Mouse (Mus musculus) T-helper 17 cell (primary cell): ENCODE measurements around the gene Atp1a3.

ENCODE experiments used
- in situ Hi-C, 2 experiments: fragments of 300-600 bp; cut with MboI, MseI; formaldehyde crosslinking; loops; 1 replicate in 1 of 2; 2 replicates in 1 of 2; pipeline ENCODE4 v1.15.1; 2025; ENCODE audit warnings: high pct_unique_total_duplicates in 2 of 2

Atp1a3 gene

GRCm38 (mm10) chr7:25004806-25005205 is 952 bp downstream of the Atp1a3 start:
- in situ Hi-C loops: no loop called here

GRCm38 (mm10) chr7:25003820-25004388 is 1.9 kb downstream of the Atp1a3 start:
- in situ Hi-C loops: no loop called here

- in situ Hi-C loops: no loop called here
Observed at GRCm38 (mm10) chr7:25003291-25003690, 2.5 kb downstream of the Atp1a3 start.

GRCm38 (mm10) chr7:25000711-25001110 is 5.0 kb downstream of the Atp1a3 start:
- in situ Hi-C loops: no loop called here

- in situ Hi-C loops: no loop called here
Observed at GRCm38 (mm10) chr7:25000211-25000610, 5.5 kb downstream of the Atp1a3 start.

- in situ Hi-C loops: no loop called here
Observed at GRCm38 (mm10) chr7:24993081-24993480, 12.7 kb downstream of the Atp1a3 start.

- in situ Hi-C loops: no loop called here
Observed at GRCm38 (mm10) chr7:24990478-24990877, 15.3 kb downstream of the Atp1a3 start.

GRCm38 (mm10) chr7:24987941-24988340 is 17.8 kb downstream of the Atp1a3 start:
- in situ Hi-C loops: no loop called here

- in situ Hi-C loops: no loop called here
Observed at GRCm38 (mm10) chr7:24985799-24986198, 20.0 kb downstream of the Atp1a3 start.

GRCm38 (mm10) chr7:24984307-24984706 is 21.5 kb downstream of the Atp1a3 start:
- in situ Hi-C loops: no loop called here

GRCm38 (mm10) chr7:24983396-24983795 is 22.4 kb downstream of the Atp1a3 start:
- in situ Hi-C loops: no loop called here

GRCm38 (mm10) chr7:24980439-24980838 is 25.3 kb downstream of the Atp1a3 start:
- in situ Hi-C loops: no loop called here

- in situ Hi-C loops: no loop called here
Observed at GRCm38 (mm10) chr7:24978781-24979180, 27.0 kb downstream of the Atp1a3 start.

- in situ Hi-C loops: loop anchor here in 1 of 2 experiments (25.0 kb wide), 1 partner anchor 888 kb away; the partner anchor contains the start of gene Zfp180
Observed at GRCm38 (mm10) chr7:24974893-24975595, 30.7 kb downstream of the Atp1a3 start.

- in situ Hi-C loops: loop anchor here in 1 of 2 experiments (25.0 kb wide), 1 partner anchor 887 kb away; the partner anchor contains the start of gene Zfp180
Observed at GRCm38 (mm10) chr7:24973902-24974301, 31.9 kb downstream of the Atp1a3 start.

GRCm38 (mm10) chr7:24973208-24973607 is 32.5 kb downstream of the Atp1a3 start:
- in situ Hi-C loops: loop anchor here in 1 of 2 experiments (25.0 kb wide), 1 partner anchor 886 kb away; the partner anchor contains the start of gene Zfp180

- in situ Hi-C loops: loop anchor here in 1 of 2 experiments (25.0 kb wide), 1 partner anchor 885 kb away; the partner anchor contains the start of gene Zfp180
Observed at GRCm38 (mm10) chr7:24971972-24972893, 33.5 kb downstream of the Atp1a3 start, which contains the start of gene Rabac1. Gene Rabac1 (minus strand): TSS chr7:24972754.

- in situ Hi-C loops: loop anchor here in 1 of 2 experiments (25.0 kb wide), 1 partner anchor 884 kb away; the partner anchor contains the start of gene Zfp180
Observed at GRCm38 (mm10) chr7:24971261-24971971, 34.3 kb downstream of the Atp1a3 start.

- in situ Hi-C loops: loop anchor here in 1 of 2 experiments (25.0 kb wide), 1 partner anchor 883 kb away; the partner anchor contains the start of gene Zfp180
Observed at GRCm38 (mm10) chr7:24970341-24970740, 35.4 kb downstream of the Atp1a3 start.

GRCm38 (mm10) chr7:24969805-24970204 is 36.0 kb downstream of the Atp1a3 start:
- in situ Hi-C loops: loop anchor here (5.0 to 25.0 kb wide), 2 partner anchors 153 to 883 kb away; partner anchors contain the start of gene Zfp180 (in 1 of the 2)

GRCm38 (mm10) chr7:24968463-24968862 is 37.3 kb downstream of the Atp1a3 start:
- in situ Hi-C loops: loop anchor here (5.0 to 25.0 kb wide), 2 partner anchors 151 to 881 kb away; partner anchors contain the start of gene Zfp180 (in 1 of the 2)
